Mouse (Mus musculus): ENCODE measurements around the gene Polh.

Polh gene

GRCm38 (mm10) chr17:46202421-46203071 lies at the start of gene Polh, which contains the start of gene Xpo5:
Polh (minus strand) TSS chr17:46202645.
Xpo5 (plus strand) TSS chr17:46202782.
- peak; percentile 95 for DNase-seq (ENCODE audit: low read depth)

- peak; percentile 19 for DNase-seq (ENCODE audit: low read depth)
These were observed 48.7 kb upstream of the Polh start for GRCm38 (mm10) chr17:46251174-46251573.

DNA sequence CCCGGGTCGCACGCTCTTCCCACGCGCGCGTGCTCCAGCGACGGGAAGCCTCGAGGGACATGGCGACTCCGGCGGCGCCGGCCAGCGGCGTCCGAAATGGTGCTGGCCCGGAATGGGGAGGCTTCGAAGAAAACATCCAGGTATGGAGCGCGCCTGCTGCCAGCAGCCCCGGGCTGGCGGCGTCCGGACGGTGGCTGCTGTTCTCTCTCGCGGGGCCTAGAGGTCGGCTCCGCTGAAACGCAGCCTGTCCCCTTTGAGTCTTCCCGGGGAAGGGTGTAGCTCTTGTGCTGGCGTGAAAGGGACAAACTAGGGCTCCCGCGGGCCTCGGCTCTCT lies 45.7 kb upstream of the Polh start:
- no peak for DNase-seq (ENCODE audit: low read depth)

GRCm38 (mm10) chr17:46247512-46248188 lies 45.2 kb upstream of the Polh start, which contains the start of the genes Polr1c and Yipf3:
Polr1c (minus strand) TSS chr17:46248054.
Yipf3 (plus strand) TSS chr17:46248080.
- peak; percentile 94 for DNase-seq (ENCODE audit: low read depth)

GRCm38 (mm10) chr17:46244579-46244978 lies 42.1 kb upstream of the Polh start:
- no peak for DNase-seq (ENCODE audit: low read depth)

GRCm38 (mm10) chr17:46243624-46244023 lies 41.2 kb upstream of the Polh start:
- no peak for DNase-seq (ENCODE audit: low read depth)

GRCm38 (mm10) chr17:46242993-46243392 lies 40.5 kb upstream of the Polh start:
- DNase-seq (ENCODE audit: low read depth), result no peak

DNA sequence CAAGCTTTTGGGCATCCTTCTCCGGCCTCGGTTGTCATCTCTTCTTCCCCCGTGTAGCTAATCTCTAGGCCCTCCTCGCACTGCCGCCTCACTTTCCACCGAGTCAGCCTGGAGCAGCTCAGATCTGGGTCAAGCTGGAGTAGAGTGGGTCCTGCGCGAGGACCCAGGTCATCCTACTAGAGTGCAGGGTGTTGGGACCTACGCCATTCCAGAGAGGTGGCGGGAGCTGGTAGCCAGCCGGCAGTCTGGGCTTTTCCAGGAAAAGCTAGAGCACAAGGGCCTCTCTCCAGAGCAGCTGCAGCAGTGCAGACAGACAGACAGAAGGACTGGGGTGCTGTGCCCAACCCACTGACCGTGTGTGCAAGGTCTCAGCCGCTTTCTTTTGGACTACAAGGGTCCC lies 39.8 kb upstream of the Polh start:
- no peak for DNase-seq (ENCODE audit: low read depth)

GRCm38 (mm10) chr17:46241471-46241870 lies 39.0 kb upstream of the Polh start:
- no peak for DNase-seq (ENCODE audit: low read depth)

GRCm38 (mm10) chr17:46239516-46240114 lies 37.2 kb upstream of the Polh start:
- no peak for DNase-seq (ENCODE audit: low read depth)

GRCm38 (mm10) chr17:46237480-46237879 lies 35.0 kb upstream of the Polh start:
- no peak for DNase-seq (ENCODE audit: low read depth)

DNA sequence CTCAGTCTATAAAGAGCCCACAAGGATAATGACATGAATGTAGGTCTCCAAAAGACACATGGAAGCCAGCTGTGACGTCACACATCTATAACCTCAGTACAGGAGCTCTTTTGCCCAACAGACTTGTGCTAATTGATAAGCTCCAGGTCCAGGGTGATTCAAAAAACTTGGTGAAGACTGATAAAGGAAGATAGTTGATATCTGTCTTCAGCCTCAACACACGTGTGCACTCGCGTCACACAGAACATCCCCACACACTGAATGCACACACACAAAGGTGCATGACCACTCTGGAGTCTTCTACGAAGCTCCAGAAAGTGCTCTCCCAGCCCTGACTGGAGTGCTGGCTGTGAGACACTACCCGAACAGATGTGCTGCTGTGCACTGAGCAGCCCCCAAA lies 34.6 kb upstream of the Polh start:
- DNase-seq (ENCODE audit: low read depth), result no peak

- DNase-seq (ENCODE audit: low read depth), result no peak
These were observed 33.6 kb upstream of the Polh start for GRCm38 (mm10) chr17:46236067-46236466.

- DNase-seq (ENCODE audit: low read depth), result no peak
These were observed 25.1 kb upstream of the Polh start for GRCm38 (mm10) chr17:46227576-46227975.

DNA sequence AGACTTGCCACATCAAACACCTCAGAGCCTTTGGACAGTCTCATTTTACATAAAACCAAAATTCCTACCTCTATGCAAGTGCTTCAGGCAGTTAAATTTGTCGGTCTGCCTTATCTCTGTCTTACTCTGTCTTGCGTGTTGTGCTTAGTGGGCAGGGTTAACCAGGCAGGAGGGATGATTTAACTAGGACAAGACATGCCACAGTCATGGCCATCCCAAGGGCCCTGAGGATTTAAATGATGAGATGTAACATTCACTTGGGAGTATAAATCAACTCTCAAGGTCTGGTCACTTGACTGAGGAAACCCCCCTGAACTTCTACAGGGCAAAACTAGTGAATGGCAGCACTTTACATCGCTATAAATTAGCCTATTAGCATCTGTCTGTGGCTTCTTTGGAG lies 19.2 kb upstream of the Polh start:
- no peak for DNase-seq (ENCODE audit: low read depth)

DNA sequence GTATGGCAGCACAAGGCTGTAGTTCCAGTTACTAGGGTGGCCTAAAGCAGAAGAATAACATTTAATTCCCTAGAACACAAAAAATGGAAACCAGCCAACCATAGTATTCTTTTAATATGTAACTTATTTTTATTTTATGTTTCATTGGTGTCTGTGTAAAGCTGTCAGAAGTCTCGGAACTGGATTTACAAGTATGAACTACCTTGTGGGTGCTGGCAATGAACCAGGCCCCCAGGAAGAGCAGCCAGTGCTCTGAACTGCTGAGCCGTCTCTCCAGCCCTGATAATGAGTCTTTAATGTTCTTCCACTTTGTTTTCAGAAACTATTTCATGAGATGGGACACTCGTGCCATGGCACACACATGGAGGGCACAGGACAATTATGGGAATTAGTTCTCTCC lies 8.1 kb upstream of the Polh start:
- DNase-seq (ENCODE audit: low read depth), result no peak

GRCm38 (mm10) chr17:46206676-46207075 lies 4.2 kb upstream of the Polh start:
- no peak for DNase-seq (ENCODE audit: low read depth)

DNA sequence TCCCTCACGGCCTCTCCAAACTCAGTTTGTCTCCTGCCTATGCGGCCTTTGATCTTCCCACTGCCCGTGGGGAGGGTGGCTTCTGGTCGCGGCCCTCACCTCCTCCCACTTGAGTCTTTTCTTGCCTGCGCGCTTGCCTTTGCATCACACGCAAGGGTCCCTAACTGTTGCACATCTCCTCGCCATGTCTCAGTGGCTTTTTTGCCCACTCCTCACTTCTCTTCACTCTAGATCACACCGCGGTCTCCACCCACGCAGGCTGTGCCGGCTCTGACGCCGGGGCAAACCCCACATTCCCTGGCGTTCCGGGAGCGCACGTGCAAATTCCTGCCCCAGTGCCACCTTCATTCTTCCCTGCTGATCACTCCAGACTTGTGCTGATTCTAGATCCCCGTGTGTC lies 633 bp upstream of the Polh start:
- no peak for DNase-seq (ENCODE audit: low read depth)

- DNase-seq (ENCODE audit: low read depth), result peak; percentile 75
These were observed 1.3 kb downstream of the Polh start for GRCm38 (mm10) chr17:46201151-46201550.

DNA sequence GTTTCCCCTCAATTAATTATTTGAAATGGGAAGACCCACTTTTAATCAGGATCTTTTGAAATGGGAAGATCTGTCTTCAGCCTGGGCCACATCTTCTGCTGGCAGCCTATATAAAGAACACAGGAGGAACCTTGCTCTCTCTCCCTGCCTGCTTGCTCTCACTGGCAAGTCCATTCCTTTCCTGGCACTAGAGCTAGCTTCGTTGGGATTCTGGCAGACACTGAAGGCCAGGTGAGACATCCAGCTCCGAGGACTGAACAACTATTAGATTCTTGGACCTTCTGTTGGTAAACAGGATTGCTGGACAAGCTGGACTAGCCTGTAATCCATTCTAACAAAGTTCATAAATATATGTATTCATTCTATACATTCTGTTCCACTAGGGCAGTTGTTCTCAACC lies 13.6 kb downstream of the Polh start:
- DNase-seq (ENCODE audit: low read depth), result no peak

GRCm38 (mm10) chr17:46182273-46182672 lies 20.2 kb downstream of the Polh start:
- DNase-seq (ENCODE audit: low read depth), result no peak

DNA sequence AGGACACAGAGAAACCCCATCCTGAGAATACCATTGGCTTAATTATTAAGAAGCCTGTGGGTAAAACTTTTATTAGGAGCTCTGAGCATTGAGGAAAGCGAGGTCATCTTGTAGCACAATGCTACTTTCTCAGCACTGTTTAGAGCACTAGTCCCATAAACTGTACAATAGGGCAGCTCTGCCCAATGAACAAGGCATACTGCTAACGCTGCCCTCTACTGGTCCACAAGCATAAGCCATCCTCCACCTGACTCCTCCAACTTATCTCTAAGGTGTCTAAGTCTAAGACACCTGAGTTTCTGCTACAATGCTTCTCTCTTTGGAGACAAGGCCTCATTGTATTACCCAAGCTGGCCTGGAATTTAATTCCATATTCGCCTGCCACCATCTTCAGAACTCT lies 31.9 kb downstream of the Polh start:
- DNase-seq (ENCODE audit: low read depth), result peak; percentile 70

- DNase-seq (ENCODE audit: low read depth), result no peak
These were observed 33.7 kb downstream of the Polh start for GRCm38 (mm10) chr17:46168768-46169167.

Data from 416B (cell line).